ENCODE assay signal across 12 mouse cellular contexts in genomic region chr10:61023431-61023830, GRCm38 (mm10).
DNase-seq lines count a peak whose midpoint lies in the region; ATAC-seq and TF ChIP-seq lines count a peak whose summit lies in the region.
"Had no signal": no experiment of that assay in that cellular context is flagged by ENCODE, and none has a peak within 500 bp of the region (broad histone marks: within the 10 kb centered on the region; RNA-seq: fewer than 3 reads in every experiment).

No protein-coding gene starts in this region.

- WGBS in lung, postnatal 0 days: 21% methylated on average over 7 of the region's 7 CpGs
- 44% methylated on average over 7 of the region's 7 CpGs for WGBS in neural tube, embryonic 11.5 days

- no peak for TF ChIP-seq CTCF in lung, postnatal 0 days (IDR thresholded peaks at IDR 0.05)

- H3K9ac ChIP-seq in lung, postnatal 0 days (replicated peaks; ENCODE audit: low read depth): no peak overlapping the region
- no peak overlapping the region for H3K9ac ChIP-seq in neural tube, embryonic 11.5 days (ENCODE audit: low read length)
- H3K9ac ChIP-seq: embryonic facial prominence, embryonic 13.5 days; hindbrain, embryonic 14.5 days; limb, embryonic 13.5 days; neural tube, embryonic 13.5 days had no signal

- no peaks in the 10 kb centered on the region for H3K27me3 ChIP-seq in lung, postnatal 0 days (replicated peaks; ENCODE audit: insufficient read depth, low read length)
- H3K27me3 ChIP-seq in neural tube, embryonic 11.5 days (ENCODE audit: control insufficient read depth, insufficient read depth, low read length): no peaks in the 10 kb centered on the region
- H3K27me3 ChIP-seq: embryonic facial prominence, embryonic 13.5 days; limb, embryonic 13.5 days; neural tube, embryonic 13.5 days had no signal

- no peak overlapping the region for H3K4me3 ChIP-seq in lung, postnatal 0 days (ENCODE audit: low read depth, low read length)
- no peak overlapping the region for H3K4me3 ChIP-seq in neural tube, embryonic 11.5 days (ENCODE audit: low read depth, low read length)
- H3K4me3 ChIP-seq: embryonic facial prominence, embryonic 13.5 days; limb, embryonic 13.5 days; neural tube, embryonic 13.5 days had no signal

- H3K27ac ChIP-seq in lung, postnatal 0 days (ENCODE audit: low read length): no peak overlapping the region
- H3K27ac ChIP-seq in neural tube, embryonic 11.5 days (ENCODE audit: low read depth, low read length): no peak overlapping the region
- H3K27ac ChIP-seq: embryonic facial prominence, embryonic 13.5 days; hindbrain, embryonic 14.5 days; limb, embryonic 13.5 days; neural tube, embryonic 13.5 days had no signal

- TF ChIP-seq EP300 in lung, postnatal 0 days (IDR thresholded peaks at IDR 0.05): no peak

- no peaks in the 10 kb centered on the region for H3K4me1 ChIP-seq in lung, postnatal 0 days (ENCODE audit: insufficient read depth, low read depth, low read length)
- no peaks in the 10 kb centered on the region for H3K4me1 ChIP-seq in neural tube, embryonic 11.5 days (ENCODE audit: control insufficient read depth, insufficient read depth, low read length)
- H3K4me1 ChIP-seq: embryonic facial prominence, embryonic 13.5 days; limb, embryonic 13.5 days; neural tube, embryonic 13.5 days had no signal

- no peaks in the 10 kb centered on the region for H3K9me3 ChIP-seq in lung, postnatal 0 days (ENCODE audit: low read length)
- no peaks in the 10 kb centered on the region for H3K9me3 ChIP-seq in neural tube, embryonic 11.5 days (ENCODE audit: control insufficient read depth, low read length)
- H3K9me3 ChIP-seq: embryonic facial prominence, embryonic 13.5 days; limb, embryonic 13.5 days; neural tube, embryonic 13.5 days had no signal

- peak; percentile 40 for DNase-seq in adrenal gland, postnatal 14 days
- DNase-seq in adrenal gland, adult 8-10 months: no peak
- peak; percentile 27 for DNase-seq in lung, postnatal 0 days (ENCODE audit: low spot score)
- DNase-seq in lung, postnatal 25 days (ENCODE audit: low spot score): no peak
- DNase-seq in embryo, embryonic 10.5 days (ENCODE audit: low spot score): peak; percentile 68
- DNase-seq in neural tube, embryonic 11.5 days (ENCODE audit: low spot score): peak; percentile 54
- no peak for DNase-seq in c-Kit-positive CD71-positive TER-119-positive erythroid progenitor cells, embryonic 14.5 days (ENCODE audit: low spot score)

- no peak overlapping the region for H3K4me2 ChIP-seq in lung, postnatal 0 days (replicated peaks; ENCODE audit: low read depth, low read length)
- H3K4me2 ChIP-seq in neural tube, embryonic 11.5 days (ENCODE audit: low read depth): no peak overlapping the region
- H3K4me2 ChIP-seq: embryonic facial prominence, embryonic 13.5 days; hindbrain, embryonic 14.5 days; limb, embryonic 13.5 days; neural tube, embryonic 13.5 days had no signal

- ATAC-seq in lung, postnatal 0 days: no peak
- ATAC-seq in neural tube, embryonic 11.5 days (ENCODE audit: insufficient read depth, low FRiP score, low TSS enrichment): no peak
- no peak for ATAC-seq in megakaryocyte, adult 5-6 weeks (ENCODE audit: poor library complexity, severe bottlenecking)

- no peaks in the 10 kb centered on the region for H3K36me3 ChIP-seq in lung, postnatal 0 days (ENCODE audit: insufficient read depth, low read length)
- H3K36me3 ChIP-seq in neural tube, embryonic 11.5 days (ENCODE audit: control insufficient read depth, insufficient read depth, low read length): no peaks in the 10 kb centered on the region
- H3K36me3 ChIP-seq: embryonic facial prominence, embryonic 13.5 days; limb, embryonic 13.5 days; neural tube, embryonic 13.5 days had no signal

Comparison
In these comparisons a context has a peak if more than half of its experiments do, and no peak if none do; other contexts are left out.
1. DNase-seq: peak in adrenal gland, postnatal 14 days (single experiment), lung, postnatal 0 days (single experiment), embryo, embryonic 10.5 days (single experiment) and neural tube, embryonic 11.5 days (single experiment); none in adrenal gland, adult 8-10 months (single experiment), lung, postnatal 25 days (single experiment) and c-Kit-positive CD71-positive TER-119-positive erythroid progenitor cells, embryonic 14.5 days (single experiment).